Mouse (Mus musculus) megakaryocyte, embryonic 14.5 days (primary cell): Measurements from ENCODE around the gene Gmppb. TPM values are rescaled to one million over a fixed set of nuclear protein-coding genes. Genes with fewer than 3 reads are reported as not detected.

ENCODE experiments used
- H3K27me3 ChIP-seq: replicated peaks from 2 replicates; pipeline ENCODE3; 2012; ENCODE audit warnings: inconsistent platforms
- H3K36me3 ChIP-seq: replicated peaks from 2 replicates; pipeline ENCODE3; 2012; ENCODE audit warnings: low read length, inconsistent platforms, mixed read lengths
- H3K4me1 ChIP-seq: 2 replicates; pipeline ENCODE4 v1.6.1; 2012; ENCODE audit warnings: inconsistent platforms
- H3K4me3 ChIP-seq: replicated peaks from 2 replicates; pipeline ENCODE3; 2012; ENCODE audit warnings: moderate library complexity, mild to moderate bottlenecking, inconsistent platforms
- H3K9me3 ChIP-seq: 2 replicates; pipeline ENCODE4 v1.6.1; 2012; ENCODE audit warnings: inconsistent platforms
- FLI1 ChIP-seq: IDR thresholded peaks from 2 replicates; pipeline ENCODE4 v1.6.1; 2012; ENCODE audit warnings: low read length, inconsistent platforms, mixed read lengths
- GATA1 ChIP-seq: IDR thresholded peaks from 3 replicates; pipeline ENCODE4 v1.6.1; 2012; ENCODE audit warnings: mixed read lengths, low read length, inconsistent platforms, borderline replicate concordance
- polyA plus RNA-seq: library from polyadenylated mRNA; stranded (reverse); fragments of >175 nt; gene quantifications from 2 replicates; pipeline ENCODE4 v1.2.3, GENCODE M21; 2012; ENCODE audit warnings: low replicate concordance; ENCODE audit not compliant: insufficient read depth

Gene Gmppb
- polyA plus RNA-seq, 1 experiment: 30.7 TPM

DNA sequence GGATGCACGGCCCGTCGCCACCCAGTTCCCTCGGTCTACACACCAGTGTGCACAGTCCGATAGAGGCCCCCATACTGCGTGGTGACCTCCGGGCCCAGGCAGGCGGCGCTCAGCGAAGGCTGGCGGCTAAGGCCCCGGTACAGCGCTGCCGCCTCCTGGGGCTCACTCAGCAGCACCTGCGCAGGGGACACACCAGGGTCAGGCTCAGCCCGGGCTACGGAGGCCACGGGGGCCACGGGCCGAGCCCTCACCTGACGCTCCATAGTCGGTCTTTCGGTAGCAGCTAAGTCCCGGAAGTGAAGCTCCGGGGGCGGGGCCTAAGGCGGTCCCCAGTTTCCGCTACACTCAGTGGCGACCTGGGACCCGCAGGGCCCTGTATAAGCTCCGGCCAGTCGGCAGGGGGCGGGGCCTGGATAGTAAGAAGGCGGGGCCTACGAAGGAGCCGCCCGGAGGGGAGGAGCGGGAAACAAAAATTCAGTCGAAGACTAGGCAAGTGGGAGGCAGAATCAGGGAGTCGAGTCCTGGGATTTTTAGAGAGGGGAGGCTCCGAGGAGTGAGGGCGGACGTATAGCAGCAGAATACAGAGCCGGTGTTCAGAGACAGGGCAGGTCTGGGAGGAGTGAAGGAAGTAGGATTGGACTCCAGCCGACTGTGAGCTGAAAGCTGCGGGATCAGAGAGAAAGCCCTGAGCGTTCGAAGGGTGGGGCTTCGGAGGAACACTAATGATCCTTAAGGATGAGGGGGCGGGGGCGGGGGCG, 45.3 kb downstream of the Gmppb start, which contains the start of gene Apeh:
Gene Apeh (minus strand): TSS at position 423 of the 758 bp plus-strand sequence.
- H3K9me3 ChIP-seq: no peaks in the 10 kb centered on the region
- peak within 1 kb of the TSS; percentile 98 for H3K4me3 ChIP-seq
- TF ChIP-seq FLI1 (peak; percentile 40; the same call in 1 of the 2 replicates), GATA1 (no peak)
- H3K4me1 ChIP-seq: peaks cover 30% of the 10 kb centered on the region
- H3K36me3 ChIP-seq: peaks cover 41% of the 10 kb centered on the region
- peaks cover 2% of the 10 kb centered on the region for H3K27me3 ChIP-seq

DNA sequence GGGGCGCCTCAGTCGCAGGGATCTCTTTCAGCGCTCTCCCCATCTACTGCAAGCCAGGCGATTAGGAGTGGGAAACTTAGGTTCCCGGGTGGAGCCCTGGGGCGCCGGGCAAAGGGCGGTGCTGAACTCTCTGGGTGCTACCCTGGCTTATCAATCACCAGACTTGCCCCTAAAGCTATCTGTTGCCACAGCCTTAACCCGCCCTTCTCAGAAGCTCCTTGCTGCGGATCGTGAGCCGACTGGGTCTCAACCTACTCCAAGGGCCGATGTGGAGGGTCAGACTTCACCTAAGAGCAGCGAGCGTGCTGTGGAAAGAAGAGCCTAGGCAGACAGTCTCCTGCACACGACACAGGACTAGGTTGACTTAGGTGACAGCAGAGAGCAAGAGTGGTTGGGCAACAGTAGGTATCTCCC, 46.0 kb downstream of the Gmppb start:
- peaks cover 4% of the 10 kb centered on the region for H3K27me3 ChIP-seq
- no peaks in the 10 kb centered on the region for H3K9me3 ChIP-seq
- peaks cover 30% of the 10 kb centered on the region for H3K4me1 ChIP-seq
- H3K4me3 ChIP-seq: peak overlapping the region; percentile 98
- no peak for TF ChIP-seq GATA1
- no peak for TF ChIP-seq FLI1
- H3K36me3 ChIP-seq: peaks cover 35% of the 10 kb centered on the region

DNA sequence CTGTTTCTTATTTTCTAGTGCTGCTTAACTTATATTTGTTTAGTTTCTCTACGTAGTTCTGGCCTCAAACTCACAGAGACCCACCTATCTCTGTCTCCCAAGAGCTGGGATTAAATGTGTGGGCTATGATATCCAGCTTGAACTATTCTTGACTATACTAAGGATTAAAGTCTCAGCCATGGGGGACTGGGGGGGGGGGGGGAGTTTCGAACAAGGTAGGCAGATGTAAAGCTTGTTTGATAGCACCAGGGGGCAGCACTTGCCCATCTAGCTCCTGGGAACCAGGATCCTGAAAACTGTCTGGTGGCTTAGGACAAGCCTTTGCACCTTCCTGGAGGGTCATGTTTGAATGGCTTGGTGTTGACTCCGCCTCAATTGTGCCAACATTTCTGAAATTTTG, 46.5 kb downstream of the Gmppb start:
- Histone ChIP-seq H3K36me3 (peaks cover 30% of the 10 kb centered on the region), H3K4me3 (peak overlapping the region; percentile 98), H3K9me3 (no peaks in the 10 kb centered on the region), H3K4me1 (peaks cover 30% of the 10 kb centered on the region), H3K27me3 (peaks cover 4% of the 10 kb centered on the region)
- TF ChIP-seq FLI1: no peak

DNA sequence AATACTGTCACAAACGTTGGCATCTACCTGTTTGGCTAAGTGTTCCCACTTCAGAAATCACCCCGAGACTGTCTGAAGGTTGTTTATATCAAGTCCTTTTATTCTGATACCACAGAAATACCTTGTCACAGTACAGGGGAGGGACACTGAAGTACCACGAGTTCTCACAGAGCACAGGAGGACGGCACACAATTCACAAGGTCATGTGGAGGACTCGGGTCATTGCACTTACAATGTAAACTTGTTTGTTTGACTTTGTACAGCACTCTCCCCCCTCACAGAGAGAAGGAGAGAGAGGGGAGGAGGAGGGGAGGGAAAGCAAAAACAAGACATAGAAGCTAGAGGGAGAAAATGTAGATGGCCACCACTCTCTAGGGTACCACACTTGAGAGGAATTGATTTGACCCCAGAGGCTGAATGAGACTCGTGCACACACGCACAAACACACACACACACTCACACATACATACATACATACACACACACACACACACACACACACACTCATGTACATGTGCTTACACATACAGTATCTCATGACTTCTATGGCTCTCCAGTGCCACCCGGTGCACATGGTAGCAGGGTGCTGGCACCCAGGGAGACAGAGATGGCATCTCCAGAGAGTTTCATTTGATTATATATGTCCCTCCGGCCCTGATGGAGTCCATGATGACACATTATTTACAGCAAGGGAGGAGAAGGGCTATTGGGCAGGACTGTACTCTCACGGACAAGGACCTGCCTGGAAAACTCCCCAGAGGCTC, 47.1 kb downstream of the Gmppb start:
- Histone ChIP-seq H3K36me3 (peaks cover 23% of the 10 kb centered on the region), H3K9me3 (no peaks in the 10 kb centered on the region), H3K4me1 (peaks cover 32% of the 10 kb centered on the region), H3K4me3 (peak overlapping the region; percentile 38), H3K27me3 (peaks cover 7% of the 10 kb centered on the region)
- no peak for TF ChIP-seq GATA1
- no peak for TF ChIP-seq FLI1

DNA sequence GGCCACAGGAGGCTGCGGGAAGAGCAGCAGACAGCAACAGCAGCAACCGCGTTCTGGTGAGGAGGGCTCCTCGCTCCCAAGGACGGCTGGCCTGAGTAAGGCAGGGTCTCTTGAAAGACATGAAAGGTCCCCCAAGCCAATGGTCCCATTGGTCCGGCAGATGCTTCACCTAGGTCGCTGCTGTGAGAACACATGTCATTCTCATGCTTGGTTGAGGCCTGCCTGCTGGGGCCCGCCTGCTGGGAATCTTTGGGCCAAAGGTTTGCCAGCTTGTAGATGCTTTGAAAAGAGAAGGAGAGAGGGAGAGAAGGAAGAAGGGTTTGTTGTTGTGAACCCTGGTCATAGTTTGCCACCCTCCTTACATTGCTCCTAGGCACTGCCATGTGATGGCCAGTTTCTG, 50.6 kb downstream of the Gmppb start:
- Histone ChIP-seq H3K9me3 (0 out of 2 replicates have a peak, but pooled peaks cover 1% of the 10 kb centered on the region), H3K4me1 (peaks cover 28% of the 10 kb centered on the region), H3K36me3 (no peaks in the 10 kb centered on the region), H3K4me3 (no peak overlapping the region), H3K27me3 (peaks cover 19% of the 10 kb centered on the region)
- TF ChIP-seq FLI1 (no peak), GATA1 (no peak)

Other genes starting within 250 kb of the Gmppb start
- 12.7 and 14.7 TPM in 2 replicates for gene Rbm6, start 176.0 kb upstream of the Gmppb start, polyA plus RNA-seq
- 19.6 and 23.6 TPM in 2 replicates for gene Mon1a, start 161.1 kb upstream of the Gmppb start, polyA plus RNA-seq
- 0.23 TPM in 1 of 2 replicates, not detected in the other for gene Mst1r, start 142.4 kb upstream of the Gmppb start, polyA plus RNA-seq
- gene Actl11, start 120.8 kb upstream of the Gmppb start, polyA plus RNA-seq: not detected in 2 replicates
- gene Camkv, start 113.6 kb upstream of the Gmppb start, polyA plus RNA-seq: not detected in 2 replicates
- gene Traip, start 99.1 kb upstream of the Gmppb start, polyA plus RNA-seq: 1.0 and 1.2 TPM in 2 replicates
- 78.9 and 91.5 TPM in 2 replicates for gene Uba7, start 73.7 kb upstream of the Gmppb start, polyA plus RNA-seq
- gene Gm20661, start 66.2 kb upstream of the Gmppb start, polyA plus RNA-seq: 2.7 TPM in 1 of 2 replicates, not detected in the other
- gene Inka1, start 63.4 kb upstream of the Gmppb start, polyA plus RNA-seq: 270 and 880 TPM in 2 replicates
- 9.9 and 23.4 TPM in 2 replicates for gene Cdhr4, start 56.7 kb upstream of the Gmppb start, polyA plus RNA-seq
- gene Gm20662, start 52.9 kb upstream of the Gmppb start, polyA plus RNA-seq: 3.2 and 5.8 TPM in 2 replicates
- 26.3 and 26.7 TPM in 2 replicates for gene Ip6k1, start 46.7 kb upstream of the Gmppb start, polyA plus RNA-seq
- 0.65 and 1.0 TPM in 2 replicates for gene Amigo3, start 3.9 kb downstream of the Gmppb start, polyA plus RNA-seq
- 0.17 TPM in 1 of 2 replicates, not detected in the other for gene Mst1, start 31.2 kb downstream of the Gmppb start, polyA plus RNA-seq
- 51.9 and 73.7 TPM in 2 replicates for gene Rnf123, start 34.1 kb downstream of the Gmppb start, polyA plus RNA-seq
- gene Apeh, start 45.4 kb downstream of the Gmppb start, polyA plus RNA-seq: 13.0 and 26.5 TPM in 2 replicates
- gene Bsn, start 141.1 kb downstream of the Gmppb start, polyA plus RNA-seq: 0.26 and 0.83 TPM in 2 replicates
- 10.0 and 15.2 TPM in 2 replicates for gene Dag1, start 214.7 kb downstream of the Gmppb start, polyA plus RNA-seq
- not detected in 2 replicates for gene Nicn1, start 241.2 kb downstream of the Gmppb start, polyA plus RNA-seq
- gene Amt, start 247.6 kb downstream of the Gmppb start, polyA plus RNA-seq: 1.9 TPM in 1 of 2 replicates, not detected in the other